Mouse (Mus musculus): ENCODE measurements around the gene Pigg. TPM values are rescaled to one million over a fixed set of nuclear protein-coding genes. Genes with fewer than 3 reads are reported as not detected.

Gene Pigg
- polyA plus RNA-seq, 1 experiment from 2014 or later: 3.5 TPM

- Histone ChIP-seq H3K27me3 (peaks cover 16% of the 10 kb centered on the region), H3K36me3 (no peaks in the 10 kb centered on the region), H3K9ac (no peak overlapping the region), H3K4me3 (replicated peaks) (no peak overlapping the region), H3K4me2 (no peak overlapping the region), H3K9me3 (replicated peaks) (no peaks in the 10 kb centered on the region), H3K27ac (no peak overlapping the region), H3K4me1 (replicated peaks) (no peaks in the 10 kb centered on the region)
- WGBS (ENCODE audit: insufficient replicate concordance): 71% methylated on average over 4 of the region's 4 CpGs
- DNase-seq (no peak), ATAC-seq (ENCODE audit: low read depth) (no peak)
Observed at GRCm38 (mm10) chr5:108378346-108378745, 65.9 kb downstream of the Pigg start.

GRCm38 (mm10) chr5:108385632-108386031 lies 73.2 kb downstream of the Pigg start:
- Histone ChIP-seq H3K36me3 (no peaks in the 10 kb centered on the region), H3K4me3 (replicated peaks) (no peak overlapping the region), H3K4me1 (replicated peaks) (no peaks in the 10 kb centered on the region), H3K27ac (no peak overlapping the region), H3K9ac (no peak overlapping the region), H3K27me3 (peaks cover 9% of the 10 kb centered on the region), H3K9me3 (replicated peaks) (no peaks in the 10 kb centered on the region), H3K4me2 (no peak overlapping the region)
- ATAC-seq (ENCODE audit: low read depth): no peak
- no peak for DNase-seq
- 71% methylated on average over 2 of the region's 2 CpGs for WGBS (ENCODE audit: insufficient replicate concordance)

GRCm38 (mm10) chr5:108386449-108386848 lies 74.0 kb downstream of the Pigg start:
- DNase-seq (no peak), ATAC-seq (ENCODE audit: low read depth) (no peak)
- Histone ChIP-seq H3K9me3 (replicated peaks) (no peaks in the 10 kb centered on the region), H3K4me2 (no peak overlapping the region), H3K36me3 (no peaks in the 10 kb centered on the region), H3K27ac (no peak overlapping the region), H3K27me3 (peaks cover 9% of the 10 kb centered on the region), H3K9ac (no peak overlapping the region), H3K4me3 (replicated peaks) (no peak overlapping the region), H3K4me1 (replicated peaks) (no peaks in the 10 kb centered on the region)
- WGBS (ENCODE audit: insufficient replicate concordance): 47% methylated on average over 4 of the region's 4 CpGs

GRCm38 (mm10) chr5:108388201-108388600 lies 75.8 kb downstream of the Pigg start, which contains the start of gene Pde6b:
Gene Pde6b (plus strand): TSS chr5:108388391.
- no peak for DNase-seq
- no peak for ATAC-seq (ENCODE audit: low read depth)
- Histone ChIP-seq H3K27ac (no peak within 1 kb of the TSS), H3K9ac (no peak within 1 kb of the TSS), H3K4me3 (replicated peaks) (no peak within 1 kb of the TSS), H3K4me2 (no peak within 1 kb of the TSS), H3K36me3 (no peaks in the 10 kb centered on the region), H3K27me3 (peaks cover 9% of the 10 kb centered on the region), H3K9me3 (replicated peaks) (no peaks in the 10 kb centered on the region), H3K4me1 (replicated peaks) (no peaks in the 10 kb centered on the region)
- 52% methylated on average over 7 of the region's 7 CpGs for WGBS (ENCODE audit: insufficient replicate concordance)

- Histone ChIP-seq H3K27me3 (peaks cover 9% of the 10 kb centered on the region), H3K27ac (no peak overlapping the region), H3K9ac (no peak overlapping the region), H3K4me1 (replicated peaks) (no peaks in the 10 kb centered on the region), H3K4me3 (replicated peaks) (no peak overlapping the region), H3K36me3 (no peaks in the 10 kb centered on the region), H3K4me2 (no peak overlapping the region), H3K9me3 (replicated peaks) (no peaks in the 10 kb centered on the region)
- no peak for DNase-seq
- WGBS (ENCODE audit: insufficient replicate concordance): 55% methylated on average over 3 of the region's 3 CpGs
- no peak for ATAC-seq (ENCODE audit: low read depth)
Observed at GRCm38 (mm10) chr5:108389744-108390143, 77.3 kb downstream of the Pigg start.

Other genes starting within 250 kb of the Pigg start
- gene Mtf2, start 246.9 kb upstream of the Pigg start, polyA plus RNA-seq (2015; fragmentation: Nextera tagmentation; extraction: Ambion mirVana): 46.4 and 50.5 TPM in 2 replicates
- 27.2 and 31.4 TPM in 2 replicates for gene Tmed5, start 180.0 kb upstream of the Pigg start, polyA plus RNA-seq (2015; fragmentation: Nextera tagmentation; extraction: Ambion mirVana)
- gene Ccdc18, start 179.7 kb upstream of the Pigg start, polyA plus RNA-seq (2015; fragmentation: Nextera tagmentation; extraction: Ambion mirVana): 5.4 and 8.3 TPM in 2 replicates
- gene Dr1, start 43.7 kb upstream of the Pigg start, polyA plus RNA-seq (2015; fragmentation: Nextera tagmentation; extraction: Ambion mirVana): 30.2 and 39.9 TPM in 2 replicates
- gene Gm42517, start 55.3 kb downstream of the Pigg start, polyA plus RNA-seq (2015; fragmentation: Nextera tagmentation; extraction: Ambion mirVana): 0.05 and 0.07 TPM in 2 replicates
- 0.07 and 0.15 TPM in 2 replicates for gene Pde6b, start 75.8 kb downstream of the Pigg start, polyA plus RNA-seq (2015; fragmentation: Nextera tagmentation; extraction: Ambion mirVana)
- gene Atp5k, start 121.8 kb downstream of the Pigg start, polyA plus RNA-seq (2015; fragmentation: Nextera tagmentation; extraction: Ambion mirVana): 328 and 358 TPM in 2 replicates
- 0.07 and 0.15 TPM in 2 replicates for gene Mfsd7a, start 136.3 kb downstream of the Pigg start, polyA plus RNA-seq (2015; fragmentation: Nextera tagmentation; extraction: Ambion mirVana)
- gene Pcgf3, start 148.6 kb downstream of the Pigg start, polyA plus RNA-seq (2015; fragmentation: Nextera tagmentation; extraction: Ambion mirVana): 5.7 and 7.8 TPM in 2 replicates
- gene Cplx1, start 237.4 kb downstream of the Pigg start, polyA plus RNA-seq (2015; fragmentation: Nextera tagmentation; extraction: Ambion mirVana): 0.06 and 0.09 TPM in 2 replicates